Mouse (Mus musculus): ENCODE measurements around the gene 4632433K11Rik. TPM values are rescaled to one million over a fixed set of nuclear protein-coding genes. Genes with fewer than 3 reads are reported as not detected.

The 4632433K11Rik gene
- polyA plus RNA-seq (2014; fragmentation: Nextera tagmentation; extraction: Ambion mirVana): 0.50 TPM in 1 of 2 replicates, not detected in the other

- no peak for ATAC-seq (ENCODE audit: insufficient read depth, low FRiP score, low TSS enrichment)
- 0 out of 2 replicates have a peak, but pooled peaks cover 2% of the 10 kb centered on the region for H3K27me3 ChIP-seq (ENCODE audit: control insufficient read depth, insufficient read depth, low read length)
- no peaks in the 10 kb centered on the region for H3K4me1 ChIP-seq (ENCODE audit: control insufficient read depth, insufficient read depth, low read length)
- no peak within 1 kb of the TSS for H3K27ac ChIP-seq (ENCODE audit: low read depth, low read length)
- no peak within 1 kb of the TSS for H3K4me3 ChIP-seq (ENCODE audit: low read depth, low read length)
- H3K4me2 ChIP-seq (ENCODE audit: low read depth): no peak within 1 kb of the TSS
- DNase-seq (ENCODE audit: low spot score): no peak
- peaks cover 50% of the 10 kb centered on the region for H3K36me3 ChIP-seq (ENCODE audit: control insufficient read depth, insufficient read depth, low read length)
- H3K9ac ChIP-seq (ENCODE audit: low read length): no peak within 1 kb of the TSS
- WGBS: 88% methylated on average over 3 of the region's 3 CpGs
- peaks cover 23% of the 10 kb centered on the region for H3K9me3 ChIP-seq (ENCODE audit: control insufficient read depth, low read length)
These were observed at the start of gene 4632433K11Rik for GRCm38 (mm10) chr7:5033818-5034217. 4632433K11Rik (plus strand) TSS chr7:5034118.

- Histone ChIP-seq H3K4me2 (ENCODE audit: low read depth) (no peak overlapping the region), H3K9ac (ENCODE audit: low read length) (no peak overlapping the region), H3K36me3 (ENCODE audit: control insufficient read depth, insufficient read depth, low read length) (peaks cover 6% of the 10 kb centered on the region), H3K9me3 (ENCODE audit: control insufficient read depth, low read length) (no peaks in the 10 kb centered on the region; the same call in 1 of the 2 replicates), H3K27ac (ENCODE audit: low read depth, low read length) (no peak overlapping the region), H3K4me1 (ENCODE audit: control insufficient read depth, insufficient read depth, low read length) (no peaks in the 10 kb centered on the region), H3K27me3 (ENCODE audit: control insufficient read depth, insufficient read depth, low read length) (peaks cover 7% of the 10 kb centered on the region), H3K4me3 (ENCODE audit: low read depth, low read length) (no peak overlapping the region)
- 77% methylated on average over 2 of the region's 2 CpGs for WGBS
- DNase-seq (ENCODE audit: low spot score): no peak
- no peak for ATAC-seq (ENCODE audit: insufficient read depth, low FRiP score, low TSS enrichment)
These were observed 45.7 kb upstream of the 4632433K11Rik start for GRCm38 (mm10) chr7:4988250-4988649.

GRCm38 (mm10) chr7:4993347-4993998, 40.4 kb upstream of the 4632433K11Rik start:
- ATAC-seq (ENCODE audit: insufficient read depth, low FRiP score, low TSS enrichment): no peak
- peak overlapping the region; percentile 14 for H3K4me3 ChIP-seq (ENCODE audit: low read depth, low read length)
- H3K9ac ChIP-seq (ENCODE audit: low read length): no peak overlapping the region; the same call in 1 of the 2 replicates
- H3K4me1 ChIP-seq (ENCODE audit: control insufficient read depth, insufficient read depth, low read length): peaks cover 17% of the 10 kb centered on the region
- peak overlapping the region; percentile 11 for H3K4me2 ChIP-seq (ENCODE audit: low read depth)
- no peaks in the 10 kb centered on the region; the same call in 1 of the 2 replicates for H3K9me3 ChIP-seq (ENCODE audit: control insufficient read depth, low read length)
- no peak for DNase-seq (ENCODE audit: low spot score)
- H3K27ac ChIP-seq (ENCODE audit: low read depth, low read length): no peak overlapping the region
- WGBS: 24% methylated on average over 45 of the region's 55 CpGs
- peaks cover 7% of the 10 kb centered on the region for H3K36me3 ChIP-seq (ENCODE audit: control insufficient read depth, insufficient read depth, low read length)
- peaks cover 19% of the 10 kb centered on the region for H3K27me3 ChIP-seq (ENCODE audit: control insufficient read depth, insufficient read depth, low read length)

- WGBS: 40% methylated on average over 59 of the region's 59 CpGs
These were observed 39.7 kb upstream of the 4632433K11Rik start for GRCm38 (mm10) chr7:4993999-4994788.

GRCm38 (mm10) chr7:4995268-4996002, 38.5 kb upstream of the 4632433K11Rik start:
- DNase-seq (ENCODE audit: low spot score): peak; percentile 19
- peak; percentile 10 for ATAC-seq (ENCODE audit: insufficient read depth, low FRiP score, low TSS enrichment)

More at GRCm38 (mm10) chr7:4993999-4994788, 39.7 kb upstream of the 4632433K11Rik start:
- ATAC-seq (ENCODE audit: insufficient read depth, low FRiP score, low TSS enrichment) (no peak), DNase-seq (ENCODE audit: low spot score) (no peak)
- Histone ChIP-seq H3K4me1 (ENCODE audit: control insufficient read depth, insufficient read depth, low read length) (peaks cover 17% of the 10 kb centered on the region), H3K4me2 (ENCODE audit: low read depth) (peak overlapping the region; percentile 11), H3K4me3 (ENCODE audit: low read depth, low read length) (peak overlapping the region; percentile 72), H3K9ac (ENCODE audit: low read length) (peak overlapping the region; percentile 18; the same call in 1 of the 2 replicates), H3K9me3 (ENCODE audit: control insufficient read depth, low read length) (no peaks in the 10 kb centered on the region; the same call in 1 of the 2 replicates), H3K27ac (ENCODE audit: low read depth, low read length) (no peak overlapping the region), H3K27me3 (ENCODE audit: control insufficient read depth, insufficient read depth, low read length) (peaks cover 19% of the 10 kb centered on the region), H3K36me3 (ENCODE audit: control insufficient read depth, insufficient read depth, low read length) (peaks cover 7% of the 10 kb centered on the region)

GRCm38 (mm10) chr7:4996003-4996895, 37.7 kb upstream of the 4632433K11Rik start, which contains the start of gene Zfp579:
Zfp579 (minus strand) TSS chr7:4996158.
- Histone ChIP-seq H3K4me2 (ENCODE audit: low read depth) (peak within 1 kb of the TSS; percentile 87), H3K27me3 (ENCODE audit: control insufficient read depth, insufficient read depth, low read length) (peaks cover 19% of the 10 kb centered on the region), H3K9ac (ENCODE audit: low read length) (peak within 1 kb of the TSS; percentile 91), H3K9me3 (ENCODE audit: control insufficient read depth, low read length) (no peaks in the 10 kb centered on the region; the same call in 1 of the 2 replicates), H3K27ac (ENCODE audit: low read depth, low read length) (peak within 1 kb of the TSS; percentile 21; the same call in 1 of the 2 replicates), H3K36me3 (ENCODE audit: control insufficient read depth, insufficient read depth, low read length) (peaks cover 7% of the 10 kb centered on the region), H3K4me1 (ENCODE audit: control insufficient read depth, insufficient read depth, low read length) (peaks cover 17% of the 10 kb centered on the region), H3K4me3 (ENCODE audit: low read depth, low read length) (peak within 1 kb of the TSS; percentile 72)
- ATAC-seq (ENCODE audit: insufficient read depth, low FRiP score, low TSS enrichment) (peak; percentile 85), DNase-seq (ENCODE audit: low spot score) (peak; percentile 93)
- WGBS: 8% methylated on average over 15 of the region's 26 CpGs

More at GRCm38 (mm10) chr7:4995268-4996002, 38.5 kb upstream of the 4632433K11Rik start:
- H3K36me3 ChIP-seq (ENCODE audit: control insufficient read depth, insufficient read depth, low read length): peaks cover 7% of the 10 kb centered on the region
- peaks cover 17% of the 10 kb centered on the region for H3K4me1 ChIP-seq (ENCODE audit: control insufficient read depth, insufficient read depth, low read length)
- H3K4me2 ChIP-seq (ENCODE audit: low read depth): peak overlapping the region; percentile 87
- H3K27ac ChIP-seq (ENCODE audit: low read depth, low read length): no peak overlapping the region
- H3K9me3 ChIP-seq (ENCODE audit: control insufficient read depth, low read length): no peaks in the 10 kb centered on the region; the same call in 1 of the 2 replicates
- H3K9ac ChIP-seq (ENCODE audit: low read length): peak overlapping the region; percentile 91
- 6% methylated on average over 19 of the region's 19 CpGs for WGBS
- peaks cover 19% of the 10 kb centered on the region for H3K27me3 ChIP-seq (ENCODE audit: control insufficient read depth, insufficient read depth, low read length)
- peak overlapping the region; percentile 72 for H3K4me3 ChIP-seq (ENCODE audit: low read depth, low read length)

- Histone ChIP-seq H3K9me3 (ENCODE audit: control insufficient read depth, low read length) (no peaks in the 10 kb centered on the region; the same call in 1 of the 2 replicates), H3K4me1 (ENCODE audit: control insufficient read depth, insufficient read depth, low read length) (peaks cover 17% of the 10 kb centered on the region), H3K27me3 (ENCODE audit: control insufficient read depth, insufficient read depth, low read length) (peaks cover 19% of the 10 kb centered on the region), H3K4me2 (ENCODE audit: low read depth) (peak overlapping the region; percentile 87), H3K36me3 (ENCODE audit: control insufficient read depth, insufficient read depth, low read length) (peaks cover 7% of the 10 kb centered on the region), H3K4me3 (ENCODE audit: low read depth, low read length) (peak overlapping the region; percentile 72), H3K9ac (ENCODE audit: low read length) (peak overlapping the region; percentile 91), H3K27ac (ENCODE audit: low read depth, low read length) (no peak overlapping the region)
- no peak for ATAC-seq (ENCODE audit: insufficient read depth, low FRiP score, low TSS enrichment)
- 71% methylated on average over 6 of the region's 8 CpGs for WGBS
- DNase-seq (ENCODE audit: low spot score): no peak
These were observed 37.0 kb upstream of the 4632433K11Rik start for GRCm38 (mm10) chr7:4996934-4997333.

All from neural tube, embryonic 11.5 days (tissue).